Mouse (Mus musculus): ENCODE measurements around the gene Plppr3.

Plppr3 gene

DNA sequence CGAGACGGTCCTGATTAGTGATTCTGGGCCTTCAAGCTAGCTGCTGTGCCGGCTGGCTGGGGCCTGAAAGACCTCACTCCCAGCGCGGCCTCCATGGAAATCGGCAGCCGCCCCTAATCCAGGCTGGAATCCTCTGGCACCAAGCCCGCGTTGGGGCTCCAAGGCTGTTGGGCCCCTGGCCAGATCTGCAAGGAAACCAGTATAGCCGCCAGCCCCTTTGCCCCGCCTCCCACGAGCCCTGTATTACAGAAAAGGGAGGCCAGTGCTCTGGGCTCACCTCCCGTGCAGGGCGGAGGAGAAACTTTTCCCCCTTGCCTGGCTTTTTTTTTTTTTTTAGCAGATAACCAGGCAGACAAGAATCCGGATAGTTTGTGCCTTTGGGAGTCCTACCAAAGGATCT is 21.0 kb downstream of the Plppr3 start:
- DNase-seq (ENCODE audit: low spot score in 2 of 2), result peak; percentile 79 to 82

DNA sequence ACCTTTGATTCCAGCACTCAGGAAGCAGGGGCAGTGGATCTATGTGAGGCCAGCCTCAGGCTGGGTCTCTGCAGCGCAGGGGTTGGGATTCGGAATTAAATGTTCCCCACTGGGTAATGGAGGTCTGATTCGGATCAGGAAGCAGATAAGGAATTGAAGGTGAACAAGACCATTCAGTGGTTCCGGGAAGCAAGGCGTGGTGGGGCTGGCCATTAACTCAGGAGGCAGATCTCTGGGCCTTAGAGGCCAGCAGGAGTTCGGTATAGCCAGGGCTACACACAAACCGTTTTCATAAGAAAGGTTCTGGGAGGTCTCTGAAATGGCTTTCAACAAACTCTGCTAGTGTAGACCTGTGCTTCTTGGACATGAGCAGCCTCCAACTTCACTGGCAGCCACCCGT is 21.6 kb downstream of the Plppr3 start:
- DNase-seq (ENCODE audit: low spot score in 2 of 2), result no peak

DNA sequence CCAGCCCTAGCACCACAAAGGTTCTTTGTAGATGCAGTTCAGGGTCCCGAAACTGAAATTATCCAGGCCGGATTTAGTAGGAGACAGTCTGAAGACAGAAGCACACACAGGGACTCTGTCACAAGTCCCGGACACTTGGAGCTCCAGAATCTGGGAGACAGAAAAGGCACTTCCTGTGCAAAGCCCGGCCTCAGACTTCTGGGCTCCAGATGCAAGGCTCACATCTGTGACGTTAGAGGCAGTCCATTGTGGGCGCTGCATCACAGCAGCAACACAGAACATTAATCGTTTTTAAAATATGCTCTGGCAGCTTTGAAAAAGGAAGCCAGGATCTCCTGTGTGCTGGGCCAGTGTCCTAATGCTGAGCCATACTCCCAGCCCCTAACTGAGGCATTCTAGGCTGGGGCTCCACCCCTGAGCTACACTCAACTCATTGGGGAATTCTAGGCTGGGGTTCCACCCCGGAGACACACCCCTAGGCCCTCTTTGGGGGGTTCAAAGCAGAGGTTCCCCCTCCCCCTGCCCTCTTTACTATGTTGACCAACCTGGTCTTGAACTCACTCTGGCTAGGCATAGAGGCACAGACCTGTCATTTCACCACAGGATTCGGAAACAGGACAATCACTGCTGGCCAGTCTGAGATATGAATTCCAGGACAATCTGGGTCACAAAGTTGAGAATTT is 22.2 kb downstream of the Plppr3 start:
- DNase-seq (ENCODE audit: low spot score in 2 of 2), result no peak

DNA sequence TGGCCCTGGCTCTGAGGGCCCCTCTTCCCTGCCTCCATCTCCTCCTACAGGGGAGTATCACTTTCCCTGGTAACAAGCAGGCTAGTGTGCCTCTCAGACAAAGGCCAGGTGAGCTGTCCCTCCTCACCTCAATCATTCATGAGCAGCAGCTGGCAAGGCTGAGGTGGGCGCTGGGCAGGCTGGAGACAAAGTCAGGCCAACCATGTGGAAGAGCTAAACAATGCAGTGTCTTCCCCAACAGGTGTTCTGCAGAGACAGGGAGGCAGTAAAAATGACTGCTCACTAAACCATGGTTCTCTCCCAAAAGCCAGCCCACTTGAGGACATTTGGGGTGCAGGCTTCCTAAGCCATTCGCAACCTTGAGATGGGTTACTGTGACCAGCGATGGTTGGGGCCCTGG is 22.8 kb downstream of the Plppr3 start:
- DNase-seq (ENCODE audit: low spot score in 2 of 2), result no peak

DNA sequence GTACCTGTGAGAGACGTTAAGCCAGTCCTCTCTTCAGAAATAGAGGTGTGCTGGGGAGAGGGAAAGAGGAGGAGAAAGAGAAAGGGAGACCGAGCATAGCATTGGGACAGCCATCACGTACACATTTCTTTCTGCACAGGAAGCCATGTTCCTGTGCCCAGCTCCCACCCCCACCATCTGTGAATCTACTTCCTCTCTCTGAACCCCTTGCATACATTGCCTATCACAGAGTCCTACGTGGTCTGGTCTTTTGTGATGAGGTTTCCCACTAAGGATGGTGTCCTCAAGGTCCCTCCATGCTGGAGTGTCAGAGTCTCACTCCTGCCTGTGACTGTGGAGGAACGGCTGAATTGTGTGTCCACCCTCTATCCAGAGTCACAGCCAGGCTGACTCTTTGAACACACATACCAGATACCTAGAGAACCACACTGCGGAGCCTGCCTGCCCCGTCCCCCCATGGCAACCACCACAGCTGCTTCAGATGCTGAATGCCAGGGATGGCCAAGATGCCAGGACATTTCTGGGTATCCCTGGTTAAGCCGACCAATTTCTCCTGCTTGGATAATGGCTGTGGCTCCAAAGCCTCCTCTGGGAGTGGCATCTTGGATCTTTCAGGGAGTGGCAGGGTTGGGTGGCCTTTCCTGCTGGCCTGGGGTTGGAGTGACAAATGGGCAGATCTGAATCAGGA is 24.3 kb downstream of the Plppr3 start:
- DNase-seq (ENCODE audit: low spot score in 2 of 2), result no peak

DNA sequence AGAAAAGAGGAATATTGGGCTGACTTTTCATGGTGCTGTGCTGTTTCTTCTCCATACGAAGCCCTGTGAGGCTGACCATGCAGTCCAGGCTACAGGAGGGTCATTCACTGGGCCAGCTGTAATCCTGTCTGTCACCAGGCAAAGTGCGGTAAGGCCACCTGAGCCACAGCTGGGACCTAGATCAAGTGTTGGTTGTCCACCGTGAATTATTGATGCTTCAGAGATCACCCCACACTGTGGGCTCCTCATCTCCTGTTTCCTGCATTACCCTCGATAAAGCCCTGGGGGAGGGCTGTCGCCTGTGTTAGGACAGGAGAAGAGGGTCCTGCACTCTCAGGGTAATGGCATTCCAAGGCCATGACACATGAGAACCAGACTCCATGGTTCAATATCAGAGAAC is 27.9 kb downstream of the Plppr3 start:
- no peak for DNase-seq (ENCODE audit: low spot score in 2 of 2)

DNA sequence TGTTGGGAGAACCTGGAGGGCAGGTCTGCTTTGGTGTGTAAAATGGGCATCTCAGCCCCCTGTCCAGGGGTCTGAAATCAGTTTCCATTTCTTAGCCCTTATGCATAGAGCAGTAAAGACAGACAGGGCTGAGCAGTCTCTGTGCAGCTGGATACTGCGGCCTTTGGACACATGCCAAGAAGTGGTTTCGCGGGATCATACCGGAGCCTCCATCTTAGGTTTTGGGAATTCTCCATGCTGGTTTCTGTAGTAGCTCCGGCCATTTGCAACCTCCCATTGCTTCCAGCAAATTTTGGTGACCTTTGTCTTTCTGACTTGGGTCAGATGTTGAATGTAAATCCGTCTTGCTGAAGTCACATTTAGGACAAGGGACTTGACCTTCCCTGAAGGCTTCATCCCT is 31.0 kb downstream of the Plppr3 start:
- no peak for DNase-seq (ENCODE audit: low spot score in 2 of 2)

DNA sequence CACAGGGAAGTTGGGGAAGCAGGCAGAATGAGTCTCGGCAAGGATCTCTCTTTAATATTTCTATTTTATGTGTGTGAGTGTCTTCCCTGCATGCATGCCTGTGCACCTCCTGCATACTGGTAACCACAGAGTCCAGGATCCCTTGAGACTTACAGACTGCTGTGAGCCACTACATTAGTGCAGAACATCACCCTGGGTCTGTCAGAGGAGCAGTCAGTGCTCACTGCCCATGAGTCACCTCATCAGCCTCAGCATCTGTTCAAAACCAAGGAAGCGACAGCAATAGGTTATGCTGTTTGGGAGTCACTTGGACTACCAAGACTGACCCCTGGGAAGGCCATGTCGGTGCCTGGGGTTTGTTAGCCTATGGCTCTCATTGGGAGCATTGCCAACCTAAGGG is 32.1 kb downstream of the Plppr3 start:
- DNase-seq (ENCODE audit: low spot score in 2 of 2), result no peak

DNA sequence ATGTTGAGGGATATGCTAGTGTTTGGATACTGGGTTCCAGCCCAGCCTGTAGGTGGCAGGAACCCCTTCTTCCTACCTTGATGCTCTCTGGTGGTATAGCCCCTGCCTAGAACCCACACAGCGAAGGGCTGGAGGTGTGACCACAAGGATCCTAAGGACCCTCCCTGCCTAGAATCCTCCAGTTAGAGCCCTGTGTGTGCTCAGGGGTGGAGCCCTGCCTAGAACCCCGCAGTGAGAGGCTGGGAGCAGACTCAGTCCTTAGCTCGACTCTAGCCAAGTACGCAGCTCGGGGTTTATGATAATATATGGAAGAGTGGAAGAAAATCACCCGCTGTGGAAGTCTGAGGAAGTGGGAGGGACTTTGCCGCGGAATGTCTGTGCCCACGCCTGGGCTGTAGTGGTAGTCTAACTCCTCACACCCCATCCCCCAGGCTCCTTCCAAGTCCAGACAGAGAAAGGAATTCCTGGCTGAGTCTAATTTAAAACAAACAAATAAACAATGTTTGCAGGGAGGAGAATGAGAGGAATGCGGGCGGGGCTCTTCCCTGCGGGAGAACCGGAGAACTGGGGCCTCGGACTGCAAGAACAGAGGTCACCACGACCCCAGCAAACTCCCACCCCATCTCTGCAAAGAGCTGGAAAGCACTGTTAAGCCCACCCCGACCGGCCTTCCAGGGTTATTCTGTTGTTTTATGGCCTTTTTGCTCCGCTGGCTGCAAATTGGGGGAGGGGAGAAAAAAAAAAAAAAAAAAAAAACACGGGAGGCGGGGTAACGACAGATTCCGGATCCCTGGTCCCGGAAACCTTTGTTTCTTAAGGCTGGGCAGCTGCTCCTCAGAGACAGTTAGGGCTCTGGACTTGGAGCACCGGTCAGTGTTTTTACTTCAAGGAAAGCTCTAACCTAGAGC is 33.5 kb downstream of the Plppr3 start:
- peak; percentile 72 to 81 for DNase-seq (ENCODE audit: low spot score in 2 of 2)

DNA sequence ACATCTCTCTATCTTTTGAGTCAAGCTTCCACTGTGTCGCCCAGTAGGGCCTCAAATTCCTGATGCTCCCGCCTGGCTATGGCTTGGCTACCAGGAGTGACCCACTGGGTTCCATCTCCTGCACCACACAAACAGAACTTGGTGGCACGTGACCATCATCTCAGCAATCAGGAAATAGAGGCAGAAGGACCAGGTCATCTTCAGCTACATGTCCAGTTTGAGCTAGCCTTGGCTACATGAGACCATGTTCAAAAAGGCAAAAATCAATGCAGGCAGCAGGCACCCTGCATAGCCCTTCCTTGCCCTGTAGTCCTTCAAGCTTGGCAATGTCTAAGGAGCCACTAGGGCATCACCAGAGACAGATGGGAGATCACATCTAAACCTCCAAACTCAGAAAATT is 34.3 kb downstream of the Plppr3 start:
- no peak for DNase-seq (ENCODE audit: low spot score in 2 of 2)

DNA sequence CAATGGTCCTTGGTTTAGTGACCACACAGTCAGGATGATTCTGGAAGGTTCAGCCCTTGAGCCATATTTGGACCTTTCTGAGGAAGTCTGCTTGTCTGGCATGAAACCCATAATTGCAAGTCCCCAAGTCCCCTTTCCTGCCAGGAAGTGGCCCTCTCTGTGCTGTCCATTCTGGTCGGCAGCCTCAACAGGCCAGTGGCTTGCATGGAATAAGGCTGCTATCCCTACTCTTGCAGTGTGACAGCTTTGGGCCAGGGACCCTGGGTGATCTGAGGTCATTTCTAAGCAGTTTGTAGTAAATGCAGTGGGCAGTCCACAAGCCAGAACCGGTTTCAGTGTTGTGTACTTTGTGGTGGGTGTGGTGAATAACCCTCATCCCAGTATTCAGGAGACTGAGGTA is 36.3 kb downstream of the Plppr3 start:
- no peak for DNase-seq (ENCODE audit: low spot score in 2 of 2)

DNA sequence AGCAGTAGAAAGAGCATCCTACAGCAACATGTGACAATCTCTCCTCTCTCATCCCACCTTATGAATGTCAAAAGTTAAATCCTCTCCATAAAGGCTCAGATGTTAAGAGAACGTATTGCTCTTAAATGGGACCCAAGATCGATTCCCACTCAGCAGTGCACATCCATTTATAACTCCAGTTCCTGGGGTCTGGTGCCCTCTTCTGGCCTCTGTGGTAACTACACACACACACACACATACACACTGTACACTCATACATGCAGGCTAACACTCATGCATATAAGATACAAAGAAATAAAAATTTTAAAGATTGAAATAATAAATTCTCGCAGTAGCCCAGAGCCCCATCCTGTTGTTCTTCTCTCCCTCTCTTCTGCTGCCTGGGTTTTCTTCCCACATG is 37.5 kb downstream of the Plppr3 start:
- no peak for DNase-seq (ENCODE audit: low spot score in 2 of 2)

DNA sequence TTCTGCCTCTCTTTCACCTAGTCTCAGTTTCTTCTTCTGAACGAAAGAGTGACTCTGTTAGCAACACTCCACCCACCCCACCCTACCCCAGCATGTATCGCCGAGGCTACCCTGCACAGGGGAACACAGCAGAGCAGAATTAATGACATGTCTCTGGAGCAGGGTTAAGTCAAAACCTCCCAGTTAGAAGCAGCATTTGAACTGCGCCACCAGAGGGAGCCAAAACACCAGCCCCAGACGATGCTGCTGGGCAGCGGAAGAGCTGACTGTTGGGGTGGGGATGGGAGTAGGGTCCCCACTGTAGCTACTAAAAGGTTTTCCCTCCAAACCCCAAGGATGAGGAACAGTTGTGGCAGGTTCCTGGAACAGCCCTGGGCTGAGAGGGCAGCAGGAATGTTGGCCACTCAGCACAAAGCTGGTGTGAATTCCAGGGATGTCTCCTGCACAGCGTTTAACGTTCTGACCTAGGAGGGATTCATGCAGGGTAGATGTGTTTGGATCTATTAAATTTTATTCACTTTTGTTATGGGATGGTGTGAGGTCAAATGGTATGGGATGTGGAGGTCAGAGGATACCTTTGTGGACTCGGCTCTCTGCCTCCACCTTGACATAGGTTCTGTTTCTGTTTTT is 39.5 kb downstream of the Plppr3 start:
- DNase-seq (ENCODE audit: low spot score in 2 of 2), result peak; percentile 70 to 83

DNA sequence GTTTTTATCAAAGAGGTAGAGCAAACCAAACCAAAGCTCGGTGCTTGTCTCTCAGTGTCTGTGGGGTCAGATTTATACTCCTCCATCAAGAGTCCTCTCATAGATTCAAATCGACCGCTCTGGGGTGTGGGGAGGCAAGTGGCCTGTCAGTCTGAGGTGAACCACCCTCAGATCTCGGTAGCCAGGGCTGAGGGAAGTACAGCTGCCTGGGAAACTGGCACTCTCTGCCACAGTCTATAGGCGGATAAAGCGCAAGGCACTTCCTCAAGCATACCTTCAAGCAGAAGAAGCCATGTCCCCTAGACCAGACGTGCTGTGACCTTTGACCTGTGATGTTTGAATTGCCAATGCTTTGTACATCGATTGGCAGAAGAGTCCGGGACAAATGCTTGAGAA is 41.6 kb downstream of the Plppr3 start:
- no peak for DNase-seq (ENCODE audit: low spot score in 2 of 2)

DNA sequence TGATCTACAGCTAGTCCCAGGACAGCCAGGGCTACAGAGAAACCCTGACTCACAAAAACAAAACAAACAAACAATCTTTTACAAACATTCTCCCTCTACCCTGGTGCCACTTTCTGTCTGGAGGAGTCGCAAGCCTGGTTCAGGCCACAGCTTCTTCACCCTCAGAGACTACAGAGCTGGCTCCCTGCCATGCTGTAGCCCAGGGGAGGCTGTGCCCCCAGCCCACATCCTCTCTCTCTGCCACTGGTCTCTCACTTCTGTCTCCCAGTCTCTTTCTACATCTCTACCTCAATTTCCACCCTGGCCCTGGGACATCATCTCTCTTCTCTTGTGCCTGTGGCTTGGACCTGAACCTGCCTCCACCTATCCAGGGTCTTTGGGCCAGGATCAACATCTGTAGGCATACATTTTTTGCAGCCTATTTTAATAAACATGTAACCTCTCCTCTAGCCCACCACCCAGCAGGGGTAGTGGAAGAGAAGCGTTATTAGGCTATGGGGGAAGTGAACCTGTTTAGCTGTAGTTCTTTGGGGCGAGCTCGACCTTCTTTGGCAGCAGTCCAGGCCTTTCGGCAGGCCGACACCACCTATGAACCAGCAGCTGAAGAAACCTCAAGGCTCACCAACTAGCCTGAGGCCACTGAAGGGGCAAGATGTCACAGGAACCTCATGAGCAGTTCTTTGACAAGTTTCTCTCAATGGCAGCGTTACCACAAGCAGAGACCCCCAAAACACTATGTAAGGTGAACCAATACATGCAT is 42.2 kb downstream of the Plppr3 start:
- DNase-seq (ENCODE audit: low spot score in 2 of 2), result no peak

DNA sequence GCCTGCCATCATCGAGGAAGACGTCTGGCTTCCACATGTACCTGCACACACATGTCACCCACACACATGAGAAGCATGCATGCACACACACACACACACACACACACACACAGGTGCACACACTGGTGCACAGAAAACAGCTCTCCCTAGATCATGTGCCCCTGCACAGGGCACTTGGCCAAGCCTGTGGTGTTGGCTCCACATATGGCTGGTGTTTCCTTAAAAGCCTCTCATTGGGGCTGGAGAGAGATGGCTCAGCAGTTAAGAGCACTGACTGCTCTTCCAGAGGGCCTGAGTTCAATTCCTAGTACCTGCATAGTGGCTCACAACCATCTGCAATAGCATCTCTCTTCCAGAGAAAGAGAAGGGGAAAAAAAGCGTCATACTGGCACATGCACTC is 42.9 kb downstream of the Plppr3 start:
- DNase-seq (ENCODE audit: low spot score in 2 of 2), result no peak

DNA sequence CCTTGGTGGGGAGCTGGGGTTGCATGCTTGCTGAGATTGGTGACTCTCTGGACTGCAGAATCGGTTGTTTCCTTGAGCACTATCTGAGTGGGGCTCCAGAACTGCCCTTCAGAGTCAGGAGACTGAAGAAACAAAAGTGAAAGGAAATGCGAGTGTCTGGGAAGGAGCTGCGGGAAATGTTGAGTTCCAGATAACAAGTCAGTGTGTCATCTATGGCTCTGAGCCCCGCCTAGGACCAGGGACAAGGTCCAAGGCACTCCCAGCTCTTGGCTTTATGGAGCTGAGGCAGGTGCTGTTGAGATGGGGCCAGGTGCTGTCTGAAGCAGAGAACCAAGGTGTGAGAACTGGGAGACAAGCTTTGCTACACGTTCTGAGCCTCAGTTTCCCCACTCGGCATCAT is 50.0 kb downstream of the Plppr3 start:
- DNase-seq (ENCODE audit: low spot score in 2 of 2), result no peak

DNA sequence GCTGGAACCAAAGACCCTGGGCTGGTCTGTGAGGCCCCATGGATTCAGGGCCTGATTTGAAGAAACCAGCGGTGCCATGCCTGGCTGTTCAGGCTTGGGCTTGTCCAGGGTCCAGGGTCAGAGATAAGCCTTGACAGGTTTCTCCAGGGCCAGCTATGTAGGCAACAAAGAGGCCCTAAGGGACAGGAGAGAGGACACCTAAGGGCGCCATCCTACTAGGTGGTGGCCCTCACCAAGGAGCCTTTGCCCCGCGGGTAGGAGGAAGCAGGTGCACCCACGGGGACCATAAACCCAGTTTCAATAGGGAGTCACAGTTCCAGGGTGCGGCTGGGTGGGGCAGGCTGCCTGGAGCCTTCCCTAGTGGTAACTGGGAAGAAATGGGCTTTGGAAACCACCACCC is 51.4 kb downstream of the Plppr3 start:
- no peak for DNase-seq (ENCODE audit: low spot score in 2 of 2)

DNA sequence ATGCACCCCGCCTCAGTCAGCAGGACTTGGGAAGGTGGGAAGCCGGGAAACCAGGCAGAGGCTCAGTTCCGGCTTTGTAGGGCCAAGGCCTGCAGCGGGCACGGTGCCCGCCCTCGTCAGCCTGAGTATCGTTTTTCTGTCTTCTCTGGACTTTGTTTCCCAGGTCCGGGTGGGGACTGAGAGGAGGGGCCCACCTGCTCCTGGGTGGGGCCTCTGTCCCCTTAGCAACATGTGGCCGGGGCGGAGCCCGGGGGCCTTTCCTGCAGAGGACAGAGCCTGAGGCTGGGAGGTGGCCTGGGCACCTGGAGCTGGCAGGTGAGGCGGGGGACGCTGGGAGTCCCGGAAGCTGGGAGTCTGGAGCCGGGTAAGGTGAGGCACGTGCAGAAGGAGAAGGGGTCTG is 52.1 kb downstream of the Plppr3 start:
- DNase-seq (ENCODE audit: low spot score in 2 of 2), result no peak

DNA sequence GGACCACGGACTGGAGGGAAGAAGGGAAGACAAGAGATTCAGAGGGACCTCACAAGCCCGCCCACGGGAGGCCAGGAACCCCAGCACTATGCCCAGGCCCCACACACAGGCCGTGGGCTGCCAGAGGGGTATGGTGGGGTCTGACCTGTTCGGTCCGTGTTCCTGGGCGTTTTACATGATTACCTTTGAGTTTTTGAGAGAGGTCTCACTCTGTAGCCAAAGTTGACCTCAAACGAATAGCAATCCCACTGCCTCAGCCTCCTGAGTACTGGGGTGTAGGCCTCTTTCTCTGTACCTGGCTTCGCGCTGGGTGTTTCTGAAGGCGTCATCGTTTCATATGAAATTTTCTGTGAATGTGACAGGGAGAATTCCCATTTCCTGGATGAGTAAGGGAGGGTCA is 52.7 kb downstream of the Plppr3 start:
- DNase-seq (ENCODE audit: low spot score in 2 of 2), result no peak

DNA sequence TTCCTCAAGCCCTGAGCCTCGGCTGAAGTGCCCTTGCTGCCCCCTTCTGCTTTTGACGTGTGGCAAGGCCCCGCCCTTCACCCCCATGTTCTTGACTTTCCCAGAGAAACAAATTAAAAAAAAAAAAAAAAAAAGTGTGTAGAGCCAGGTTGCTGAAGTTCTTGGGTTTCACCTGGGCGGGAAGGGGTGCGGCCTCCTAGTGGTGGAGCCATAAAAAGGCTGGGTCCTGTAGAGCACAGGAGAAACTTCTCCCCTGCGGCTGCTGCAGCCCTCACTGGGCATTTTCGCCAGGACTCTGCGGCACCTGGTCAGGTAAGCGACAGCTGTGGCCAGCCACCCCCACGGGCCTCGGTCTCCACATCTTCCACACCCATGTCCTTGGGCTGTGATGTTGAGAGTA is 53.7 kb downstream of the Plppr3 start, which contains the start of gene Misp:
TSS of gene Misp (plus strand) at position 208 of the 400 bp plus-strand sequence.
- DNase-seq (ENCODE audit: low spot score in 2 of 2), result no peak
